Mouse (Mus musculus): ENCODE measurements around the gene Cryzl2.

Cryzl2 gene

GRCm38 (mm10) chr1:157536471-157536870, 78.1 kb downstream of the Cryzl2 start:
- peak; percentile 82 for DNase-seq

GRCm38 (mm10) chr1:157537636-157538035, 79.3 kb downstream of the Cryzl2 start:
- DNase-seq = peak; percentile 19

Measured in retina, postnatal 1 day (tissue).